ENCODE assay signal across 8 mouse cellular contexts in the genomic region with DNA sequence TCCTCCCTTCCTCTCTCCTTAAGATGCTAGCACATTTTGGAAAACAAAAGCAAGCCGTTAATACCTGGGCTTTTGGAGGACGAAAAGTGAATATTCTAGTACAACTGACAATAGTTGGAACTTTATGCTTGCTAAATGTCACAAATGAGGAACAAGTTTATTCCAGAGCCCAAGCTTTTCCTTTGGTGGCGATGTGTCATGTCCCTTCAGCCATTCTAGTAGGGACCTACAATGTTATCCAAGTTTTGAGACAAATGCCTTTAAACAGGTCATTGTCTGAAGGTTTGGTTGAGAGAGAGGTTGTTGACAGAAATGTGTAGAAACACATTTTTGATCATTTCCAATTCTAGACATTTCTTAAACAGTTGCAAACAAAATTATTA. TPM values are rescaled to one million over a fixed set of nuclear protein-coding genes. Genes with fewer than 3 reads are reported as not detected.
DNase-seq lines count a peak whose midpoint lies in the region; ATAC-seq lines count a peak whose summit lies in the region.

No protein-coding gene starts in this region.

- H3K4me1 ChIP-seq in neural tube, embryonic 11.5 days (ENCODE audit: control insufficient read depth, insufficient read depth, low read length), result no peaks in the 10 kb centered on the region
- peaks cover 4% of the 10 kb centered on the region; the same call in 1 of the 2 replicates for H3K4me1 ChIP-seq in liver, embryonic 12.5 days

- peak overlapping the region; percentile 79 for H3K4me3 ChIP-seq in neural tube, embryonic 11.5 days (ENCODE audit: low read depth, low read length)
- H3K4me3 ChIP-seq in liver, embryonic 12.5 days, result peak overlapping the region; percentile 62

- no peak for ATAC-seq in neural tube, embryonic 11.5 days (ENCODE audit: insufficient read depth, low FRiP score, low TSS enrichment)
- no peak for ATAC-seq in liver, embryonic 12.5 days

- peak; percentile 26 for DNase-seq in adrenal gland, postnatal 10 days
- no peak for DNase-seq in adrenal gland, adult 8-10 months
- DNase-seq in neural tube, embryonic 11.5 days (ENCODE audit: low spot score), result no peak
- no peak for DNase-seq in neural tube, embryonic 10.5 days (ENCODE audit: extremely low spot score, low spot score)
- no peak for DNase-seq in frontal cortex, postnatal 14 days (ENCODE audit: low spot score in 2 of 2)
- DNase-seq in thymus, postnatal 10 days (ENCODE audit: low spot score in 2 of 2), result no peak
- no peak for DNase-seq in thymus, postnatal 36 days

- WGBS in neural tube, embryonic 11.5 days, result 41% methylated on average over 3 of the region's 3 CpGs
- 40% methylated on average over 3 of the region's 3 CpGs for WGBS in liver, embryonic 12.5 days (ENCODE audit: insufficient replicate concordance)

- H3K27me3 ChIP-seq in neural tube, embryonic 11.5 days (ENCODE audit: control insufficient read depth, insufficient read depth, low read length), result no peaks in the 10 kb centered on the region
- H3K27me3 ChIP-seq in liver, embryonic 12.5 days (replicated peaks), result peaks cover 28% of the 10 kb centered on the region

- H3K9me3 ChIP-seq in neural tube, embryonic 11.5 days (ENCODE audit: control insufficient read depth, low read length), result no peaks in the 10 kb centered on the region; the same call in 1 of the 2 replicates
- no peaks in the 10 kb centered on the region for H3K9me3 ChIP-seq in liver, embryonic 12.5 days (replicated peaks)

- no peak overlapping the region for H3K27ac ChIP-seq in neural tube, embryonic 11.5 days (ENCODE audit: low read depth, low read length)
- H3K27ac ChIP-seq in liver, embryonic 12.5 days, result no peak overlapping the region; the same call in 1 of the 2 replicates

- peak overlapping the region; percentile 77 for H3K4me2 ChIP-seq in neural tube, embryonic 11.5 days (ENCODE audit: low read depth)
- H3K4me2 ChIP-seq in liver, embryonic 12.5 days, result peak overlapping the region; percentile 74

- peaks cover 3% of the 10 kb centered on the region; the same call in 1 of the 2 replicates for H3K36me3 ChIP-seq in neural tube, embryonic 11.5 days (ENCODE audit: control insufficient read depth, insufficient read depth, low read length)
- H3K36me3 ChIP-seq in liver, embryonic 12.5 days, result no peaks in the 10 kb centered on the region; the same call in 1 of the 2 replicates

- peak overlapping the region; percentile 98 for H3K9ac ChIP-seq in neural tube, embryonic 11.5 days (ENCODE audit: low read length)
- no peak overlapping the region for H3K9ac ChIP-seq in liver, embryonic 12.5 days

RNA-seq across cellular contexts. Expression of a gene that starts 1.2 kb away (rescaled TPM):
- total RNA-seq in adrenal gland, postnatal 10 days (2021), result 10 to 100 TPM; 31.4 to 37.3 TPM
- 10 to 100 TPM; 44.1 to 68.0 (median 53.9) TPM for total RNA-seq in adrenal gland, adult 8-10 months (2022)
- 14.6 and 14.7 TPM in 2 replicates for polyA plus RNA-seq in neural tube, embryonic 11.5 days (2014; fragmentation: Nextera tagmentation; extraction: Ambion mirVana)
- 4.1 and 4.3 TPM in 2 replicates for polyA plus RNA-seq in liver, embryonic 12.5 days (2016; fragmentation: Nextera tagmentation; extraction: Ambion mirVana)

RNA-seq across cellular contexts. Expression of a gene that starts 25.5 kb away (rescaled TPM):
- total RNA-seq in adrenal gland, postnatal 10 days (2021), result 100 to 1,000 TPM in 1 of 2 experiments, 1 to 10 TPM in 1; 7.9 to 122 TPM
- total RNA-seq in adrenal gland, adult 8-10 months (2022), result 100 to 1,000 TPM in 2 of 4 experiments, 10 to 100 TPM in 2; 14.1 to 367 (median 92.9) TPM
- polyA plus RNA-seq in neural tube, embryonic 11.5 days (2014; fragmentation: Nextera tagmentation; extraction: Ambion mirVana), result 5.3 and 6.0 TPM in 2 replicates
- 2.0 and 2.6 TPM in 2 replicates for polyA plus RNA-seq in liver, embryonic 12.5 days (2016; fragmentation: Nextera tagmentation; extraction: Ambion mirVana)

RNA-seq across cellular contexts. Expression of a gene that starts 47.7 kb away (rescaled TPM):
- total RNA-seq in adrenal gland, postnatal 10 days (2021), result 10 to 100 TPM in 1 of 2 experiments, 1 to 10 TPM in 1; 8.5 to 11.4 TPM
- 10 to 100 TPM in 2 of 4 experiments, 1 to 10 TPM in 2; 8.4 to 13.9 (median 10.1) TPM for total RNA-seq in adrenal gland, adult 8-10 months (2022)
- 14.1 and 15.0 TPM in 2 replicates for polyA plus RNA-seq in neural tube, embryonic 11.5 days (2014; fragmentation: Nextera tagmentation; extraction: Ambion mirVana)
- polyA plus RNA-seq in liver, embryonic 12.5 days (2016; fragmentation: Nextera tagmentation; extraction: Ambion mirVana), result 5.0 and 5.2 TPM in 2 replicates
